ENCODE assay signal across 8 mouse cellular contexts in the genomic region with DNA sequence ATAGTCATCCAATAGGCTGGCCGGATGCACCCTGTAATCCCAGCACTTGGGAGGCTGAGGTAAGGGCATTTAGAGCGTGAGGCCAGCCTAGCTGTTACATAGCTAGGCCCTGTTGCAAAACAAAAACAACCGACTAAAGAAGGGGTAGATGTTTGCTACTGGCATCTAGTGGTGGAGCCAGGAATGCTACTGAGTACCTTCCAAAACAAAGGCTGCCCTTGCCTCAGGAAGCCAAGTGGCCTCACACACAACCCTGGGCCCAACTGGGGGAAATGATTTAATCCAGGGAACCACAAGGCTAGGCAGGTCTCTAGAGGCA. TPM values are rescaled to one million over a fixed set of nuclear protein-coding genes. Genes with fewer than 3 reads are reported as not detected.
DNase-seq lines count a peak whose midpoint lies in the region; ATAC-seq and TF ChIP-seq lines count a peak whose summit lies in the region.

No protein-coding gene starts in this region.

- H3K9me3 ChIP-seq in embryonic facial prominence, embryonic 12.5 days, result no peaks in the 10 kb centered on the region
- H3K9me3 ChIP-seq in limb, embryonic 15.5 days, result no peaks in the 10 kb centered on the region

- no peak for DNase-seq in left cerebral cortex, adult 2 months (ENCODE audit: extremely low spot score in 1 of 2, low spot score in 2 of 2)
- DNase-seq in left cerebral cortex, adult 8-10 months (ENCODE audit: low spot score in 2 of 2), result no peak
- peak; percentile 70 for DNase-seq in naive thymus-derived CD4-positive, alpha-beta T cell, adult 2 months (ENCODE audit: low read depth)
- DNase-seq in urinary bladder, postnatal 25 days (ENCODE audit: low spot score), result no peak
- no peak for DNase-seq in ovary, postnatal 14 days (ENCODE audit: low spot score)

- intact Hi-C loops in left cerebral cortex, adult 2 months (cut with DNase I), result no loop called here

- no peak overlapping the region for H3K9ac ChIP-seq in embryonic facial prominence, embryonic 12.5 days
- no peak overlapping the region for H3K9ac ChIP-seq in limb, embryonic 15.5 days

- peak; percentile 66 for TF ChIP-seq CTCF in left cerebral cortex, adult 2 months (IDR thresholded peaks at IDR 0.05)

- WGBS in embryonic facial prominence, embryonic 12.5 days, result 34% methylated on average over 3 of the region's 3 CpGs
- WGBS in limb, embryonic 15.5 days, result 13% methylated on average over 3 of the region's 3 CpGs

- no peak overlapping the region for H3K4me2 ChIP-seq in embryonic facial prominence, embryonic 12.5 days (replicated peaks)
- no peak overlapping the region for H3K4me2 ChIP-seq in limb, embryonic 15.5 days

- H3K4me3 ChIP-seq in left cerebral cortex, adult 2 months, result no peak overlapping the region
- no peak overlapping the region for H3K4me3 ChIP-seq in embryonic facial prominence, embryonic 12.5 days
- H3K4me3 ChIP-seq in limb, embryonic 15.5 days, result no peak overlapping the region

- H3K27ac ChIP-seq in left cerebral cortex, adult 2 months, result peak overlapping the region; percentile 88
- H3K27ac ChIP-seq in embryonic facial prominence, embryonic 12.5 days, result peak overlapping the region; percentile 58
- H3K27ac ChIP-seq in limb, embryonic 15.5 days, result peak overlapping the region; percentile 98

- H3K36me3 ChIP-seq in embryonic facial prominence, embryonic 12.5 days, result peaks cover 29% of the 10 kb centered on the region
- peaks cover 55% of the 10 kb centered on the region for H3K36me3 ChIP-seq in limb, embryonic 15.5 days

- peaks cover 68% of the 10 kb centered on the region for H3K4me1 ChIP-seq in embryonic facial prominence, embryonic 12.5 days
- peaks cover 96% of the 10 kb centered on the region for H3K4me1 ChIP-seq in limb, embryonic 15.5 days

- no peaks in the 10 kb centered on the region for H3K27me3 ChIP-seq in embryonic facial prominence, embryonic 12.5 days
- no peaks in the 10 kb centered on the region for H3K27me3 ChIP-seq in limb, embryonic 15.5 days

- ATAC-seq in embryonic facial prominence, embryonic 12.5 days (ENCODE audit: insufficient number of reproducible peaks, insufficient read depth, low FRiP score, low TSS enrichment), result no peak
- peak; percentile 29; a peak in 3 of 4 replicates for ATAC-seq in hematopoietic stem cell, adult 5-6 weeks (replicated peaks in 1 of 2; ENCODE audit: insufficient read depth in 1 of 2, low FRiP score in 2 of 2, low TSS enrichment in 1 of 2, low read depth in 1 of 2, poor library complexity in 2 of 2, severe bottlenecking in 2 of 2)
- no peak for ATAC-seq in limb, embryonic 15.5 days (ENCODE audit: insufficient number of reproducible peaks, low FRiP score, low TSS enrichment, low read depth)

RNA-seq across cellular contexts. Expression of a gene that starts 3.1 kb away (rescaled TPM):
- total RNA-seq in left cerebral cortex, adult 2 months (2021), result not detected
- total RNA-seq in left cerebral cortex, adult 8-10 months (2022), result under 1 TPM in 1 of 4 experiments, not detected in 3; 0.55 TPM
- polyA plus RNA-seq in embryonic facial prominence, embryonic 12.5 days (2016; fragmentation: Nextera tagmentation; extraction: Ambion mirVana), result 7.1 and 7.4 TPM in 2 replicates
- 5.7 and 11.4 TPM in 2 replicates for total RNA-seq in hematopoietic stem cell, adult 5-6 weeks (2017)
- 3.8 and 5.5 TPM in 2 replicates for polyA plus RNA-seq in limb, embryonic 15.5 days (2015; fragmentation: Nextera tagmentation; extraction: Ambion mirVana)

RNA-seq across cellular contexts. Expression of a gene that starts 24.6 kb away (rescaled TPM):
- 1 to 10 TPM; 1.6 to 2.6 TPM for total RNA-seq in left cerebral cortex, adult 2 months (2021)
- total RNA-seq in left cerebral cortex, adult 8-10 months (2022), result 1 to 10 TPM; 2.2 to 4.5 (median 3.4) TPM
- 4.9 and 5.0 TPM in 2 replicates for polyA plus RNA-seq in embryonic facial prominence, embryonic 12.5 days (2016; fragmentation: Nextera tagmentation; extraction: Ambion mirVana)
- 41.8 and 54.7 TPM in 2 replicates for total RNA-seq in hematopoietic stem cell, adult 5-6 weeks (2017)
- 5.6 and 6.0 TPM in 2 replicates for polyA plus RNA-seq in limb, embryonic 15.5 days (2015; fragmentation: Nextera tagmentation; extraction: Ambion mirVana)

RNA-seq across cellular contexts. Expression of a gene that starts 38.2 kb away (rescaled TPM):
- 10 to 100 TPM; 95.5 to 96.8 TPM for total RNA-seq in left cerebral cortex, adult 2 months (2021)
- total RNA-seq in left cerebral cortex, adult 8-10 months (2022), result 10 to 100 TPM; 88.5 to 97.6 (median 93.9) TPM
- polyA plus RNA-seq in embryonic facial prominence, embryonic 12.5 days (2016; fragmentation: Nextera tagmentation; extraction: Ambion mirVana), result 19.4 and 20.8 TPM in 2 replicates
- total RNA-seq in hematopoietic stem cell, adult 5-6 weeks (2017), result 47.3 and 51.0 TPM in 2 replicates
- 13.5 and 13.8 TPM in 2 replicates for polyA plus RNA-seq in limb, embryonic 15.5 days (2015; fragmentation: Nextera tagmentation; extraction: Ambion mirVana)

RNA-seq across cellular contexts. Expression of a gene that starts 39.8 kb away (rescaled TPM):
- 100 to 1,000 TPM; 108 to 115 TPM for total RNA-seq in left cerebral cortex, adult 2 months (2021)
- total RNA-seq in left cerebral cortex, adult 8-10 months (2022), result 100 to 1,000 TPM; 101 to 105 (median 103) TPM
- polyA plus RNA-seq in embryonic facial prominence, embryonic 12.5 days (2016; fragmentation: Nextera tagmentation; extraction: Ambion mirVana), result 71.2 and 73.6 TPM in 2 replicates
- 58.7 and 72.0 TPM in 2 replicates for total RNA-seq in hematopoietic stem cell, adult 5-6 weeks (2017)
- polyA plus RNA-seq in limb, embryonic 15.5 days (2015; fragmentation: Nextera tagmentation; extraction: Ambion mirVana), result 63.3 and 64.5 TPM in 2 replicates

Comparison
In these comparisons a context has a peak if more than half of its experiments do, and no peak if none do; other contexts are left out.
1. ATAC-seq: peak in hematopoietic stem cell, adult 5-6 weeks (2 of 2); none in embryonic facial prominence, embryonic 12.5 days (single experiment) and limb, embryonic 15.5 days (single experiment).
2. Peak in every context shown above with its lines, with median percentiles within 50 percentile points of each other: H3K27ac ChIP-seq.